In the genomic region with DNA sequence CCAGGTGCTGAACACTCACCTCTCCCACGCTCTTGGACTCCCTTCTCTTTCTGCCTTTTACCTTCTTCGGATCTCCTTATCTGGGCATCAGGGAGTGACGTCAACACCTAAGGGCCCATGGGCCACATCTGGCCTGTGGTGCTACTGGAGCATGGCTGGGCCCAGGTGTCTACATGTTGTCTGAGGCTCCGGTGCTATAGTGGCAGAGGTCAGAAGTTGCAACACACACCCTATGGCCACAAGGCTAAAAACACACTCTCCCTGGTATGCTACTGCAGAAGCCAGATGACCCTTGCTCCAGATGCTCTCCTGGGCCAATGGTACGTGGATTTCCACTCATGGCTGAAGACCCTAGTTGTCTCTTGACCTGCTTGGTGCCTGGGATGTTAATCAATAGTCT, we compare ENCODE assay signal across 28 mouse cellular contexts.
"Had no signal": no experiment of that assay in that cellular context is flagged by ENCODE, and none has a peak within 500 bp of the region (broad histone marks: within the 10 kb centered on the region; RNA-seq: fewer than 3 reads in every experiment).

No protein-coding gene starts in this region.

- H3K4me3 ChIP-seq: embryonic facial prominence, embryonic 10.5 days; embryonic facial prominence, embryonic 12.5 days; embryonic facial prominence, embryonic 13.5 days; embryonic facial prominence, embryonic 15.5 days; erythroblast, embryonic 14.5 days; forebrain, embryonic 10.5 days; forebrain, embryonic 12.5 days; forebrain, embryonic 13.5 days; forebrain, embryonic 15.5 days; gastrocnemius, adult 2 months; heart, adult 2 months had no signal

- H3K9me3 ChIP-seq: embryonic facial prominence, embryonic 10.5 days; embryonic facial prominence, embryonic 12.5 days; embryonic facial prominence, embryonic 13.5 days; embryonic facial prominence, embryonic 15.5 days; forebrain, embryonic 10.5 days; forebrain, embryonic 12.5 days; forebrain, embryonic 13.5 days; forebrain, embryonic 15.5 days had no signal

- ATAC-seq: forebrain, embryonic 13.5 days; forebrain, embryonic 14.5 days; forebrain, embryonic 15.5 days; forebrain, embryonic 16.5 days; forebrain, postnatal 0 days had no signal

- H3K27ac ChIP-seq: embryonic facial prominence, embryonic 10.5 days; embryonic facial prominence, embryonic 12.5 days; embryonic facial prominence, embryonic 13.5 days; embryonic facial prominence, embryonic 15.5 days; forebrain, embryonic 10.5 days; forebrain, embryonic 12.5 days; forebrain, embryonic 13.5 days; forebrain, embryonic 15.5 days; gastrocnemius, adult 2 months; heart, adult 2 months had no signal

- H3K9ac ChIP-seq: embryonic facial prominence, embryonic 12.5 days; embryonic facial prominence, embryonic 13.5 days; embryonic facial prominence, embryonic 15.5 days; forebrain, embryonic 12.5 days; forebrain, embryonic 13.5 days; forebrain, embryonic 15.5 days; forebrain, postnatal 0 days had no signal

- H3K27me3 ChIP-seq: embryonic facial prominence, embryonic 12.5 days; forebrain, embryonic 15.5 days had no signal

- H3K36me3 ChIP-seq: embryonic facial prominence, embryonic 10.5 days; embryonic facial prominence, embryonic 12.5 days; embryonic facial prominence, embryonic 13.5 days; embryonic facial prominence, embryonic 15.5 days; forebrain, embryonic 10.5 days; forebrain, embryonic 12.5 days; forebrain, embryonic 15.5 days had no signal

- H3K4me1 ChIP-seq: embryonic facial prominence, embryonic 15.5 days; forebrain, embryonic 12.5 days had no signal

- DNase-seq: cerebellum, adult 2 months; cerebellum, adult 8-10 months; cerebellum, adult 9-10 months; cerebellum, adult 9-11 months; cerebellum, postnatal 10 days; cerebellum, postnatal 14 days; cerebellum, postnatal 25 days; cerebellum, postnatal 36 days; embryo, embryonic 11 days; forebrain, postnatal 0 days; gastrocnemius, adult 2 months; gastrocnemius, postnatal 10 days; gastrocnemius, postnatal 14 days; gastrocnemius, postnatal 25 days; gastrocnemius, postnatal 36 days; heart, adult 18-20 months; heart, adult 2 months had no signal

- H3K4me2 ChIP-seq: embryonic facial prominence, embryonic 12.5 days; embryonic facial prominence, embryonic 13.5 days; embryonic facial prominence, embryonic 15.5 days; forebrain, embryonic 12.5 days; forebrain, embryonic 13.5 days; forebrain, embryonic 15.5 days had no signal
